Mouse (Mus musculus): ENCODE measurements around the gene Smyd3. TPM values are rescaled to one million over a fixed set of nuclear protein-coding genes. Genes with fewer than 3 reads are reported as not detected.

Gene Smyd3
- polyA plus RNA-seq, 1 experiment from 2014 or later, result 28.3 TPM

- WGBS, result 66% methylated on average over 4 of the region's 4 CpGs
- no peak for ATAC-seq
- H3K4me1 ChIP-seq (ENCODE audit: control insufficient read depth, insufficient read depth, low read depth, low read length), result no peaks in the 10 kb centered on the region; the same call in 1 of the 2 replicates
Measured at GRCm38 (mm10) chr1:179197156-179197555, 320.7 kb downstream of the Smyd3 start.

GRCm38 (mm10) chr1:179196422-179196821 lies 321.4 kb downstream of the Smyd3 start:
- ATAC-seq, result no peak
- Histone ChIP-seq H3K36me3 (ENCODE audit: control insufficient read depth, insufficient read depth, low read length) (no peaks in the 10 kb centered on the region), H3K4me1 (ENCODE audit: control insufficient read depth, insufficient read depth, low read depth, low read length) (no peaks in the 10 kb centered on the region; the same call in 1 of the 2 replicates), H3K9me3 (ENCODE audit: control insufficient read depth, low read length) (no peaks in the 10 kb centered on the region), H3K9ac (ENCODE audit: low read depth, low read length) (no peak overlapping the region), H3K27ac (ENCODE audit: low read depth, low read length) (no peak overlapping the region), H3K4me2 (ENCODE audit: low read length) (no peak overlapping the region), H3K4me3 (ENCODE audit: low read length) (no peak overlapping the region), H3K27me3 (replicated peaks; ENCODE audit: control insufficient read depth, insufficient read depth, low read length) (no peaks in the 10 kb centered on the region)

More at GRCm38 (mm10) chr1:179197156-179197555, 320.7 kb downstream of the Smyd3 start:
- H3K4me3 ChIP-seq (ENCODE audit: low read length), result no peak overlapping the region
- H3K36me3 ChIP-seq (ENCODE audit: control insufficient read depth, insufficient read depth, low read length), result no peaks in the 10 kb centered on the region
- H3K4me2 ChIP-seq (ENCODE audit: low read length), result no peak overlapping the region
- H3K9me3 ChIP-seq (ENCODE audit: control insufficient read depth, low read length), result no peaks in the 10 kb centered on the region
- H3K27ac ChIP-seq (ENCODE audit: low read depth, low read length), result no peak overlapping the region
- no peak overlapping the region for H3K9ac ChIP-seq (ENCODE audit: low read depth, low read length)
- no peaks in the 10 kb centered on the region for H3K27me3 ChIP-seq (replicated peaks; ENCODE audit: control insufficient read depth, insufficient read depth, low read length)

- no peaks in the 10 kb centered on the region for H3K27me3 ChIP-seq (replicated peaks; ENCODE audit: control insufficient read depth, insufficient read depth, low read length)
- WGBS, result 77% methylated on average over 11 of the region's 11 CpGs
- H3K27ac ChIP-seq (ENCODE audit: low read depth, low read length), result no peak overlapping the region
- peak; percentile 79 for ATAC-seq
- H3K36me3 ChIP-seq (ENCODE audit: control insufficient read depth, insufficient read depth, low read length), result no peaks in the 10 kb centered on the region
- no peaks in the 10 kb centered on the region for H3K4me1 ChIP-seq (ENCODE audit: control insufficient read depth, insufficient read depth, low read depth, low read length)
- no peak overlapping the region for H3K4me3 ChIP-seq (ENCODE audit: low read length)
- H3K9ac ChIP-seq (ENCODE audit: low read depth, low read length), result no peak overlapping the region
- H3K9me3 ChIP-seq (ENCODE audit: control insufficient read depth, low read length), result no peaks in the 10 kb centered on the region
- H3K4me2 ChIP-seq (ENCODE audit: low read length), result no peak overlapping the region
Measured at GRCm38 (mm10) chr1:179192781-179193180, 325.1 kb downstream of the Smyd3 start.

GRCm38 (mm10) chr1:179190837-179191236 lies 327.0 kb downstream of the Smyd3 start:
- no peak overlapping the region for H3K9ac ChIP-seq (ENCODE audit: low read depth, low read length)
- no peak overlapping the region for H3K27ac ChIP-seq (ENCODE audit: low read depth, low read length)
- no peaks in the 10 kb centered on the region for H3K36me3 ChIP-seq (ENCODE audit: control insufficient read depth, insufficient read depth, low read length)
- H3K4me2 ChIP-seq (ENCODE audit: low read length), result no peak overlapping the region
- 85% methylated on average over 2 of the region's 2 CpGs for WGBS
- no peaks in the 10 kb centered on the region for H3K27me3 ChIP-seq (replicated peaks; ENCODE audit: control insufficient read depth, insufficient read depth, low read length)
- H3K9me3 ChIP-seq (ENCODE audit: control insufficient read depth, low read length), result no peaks in the 10 kb centered on the region
- no peaks in the 10 kb centered on the region for H3K4me1 ChIP-seq (ENCODE audit: control insufficient read depth, insufficient read depth, low read depth, low read length)
- H3K4me3 ChIP-seq (ENCODE audit: low read length), result no peak overlapping the region
- ATAC-seq, result no peak

GRCm38 (mm10) chr1:179187171-179187570 lies 330.7 kb downstream of the Smyd3 start:
- no peak overlapping the region for H3K27ac ChIP-seq (ENCODE audit: low read depth, low read length)
- H3K36me3 ChIP-seq (ENCODE audit: control insufficient read depth, insufficient read depth, low read length), result no peaks in the 10 kb centered on the region
- H3K27me3 ChIP-seq (replicated peaks; ENCODE audit: control insufficient read depth, insufficient read depth, low read length), result no peaks in the 10 kb centered on the region
- no peak overlapping the region for H3K9ac ChIP-seq (ENCODE audit: low read depth, low read length)
- no peaks in the 10 kb centered on the region for H3K4me1 ChIP-seq (ENCODE audit: control insufficient read depth, insufficient read depth, low read depth, low read length)
- 80% methylated on average over 3 of the region's 3 CpGs for WGBS
- no peak for ATAC-seq
- H3K9me3 ChIP-seq (ENCODE audit: control insufficient read depth, low read length), result no peaks in the 10 kb centered on the region
- no peak overlapping the region for H3K4me2 ChIP-seq (ENCODE audit: low read length)
- no peak overlapping the region for H3K4me3 ChIP-seq (ENCODE audit: low read length)

- Histone ChIP-seq H3K27me3 (replicated peaks; ENCODE audit: control insufficient read depth, insufficient read depth, low read length) (no peaks in the 10 kb centered on the region), H3K9ac (ENCODE audit: low read depth, low read length) (no peak overlapping the region), H3K4me1 (ENCODE audit: control insufficient read depth, insufficient read depth, low read depth, low read length) (no peaks in the 10 kb centered on the region), H3K4me3 (ENCODE audit: low read length) (no peak overlapping the region), H3K36me3 (ENCODE audit: control insufficient read depth, insufficient read depth, low read length) (no peaks in the 10 kb centered on the region), H3K27ac (ENCODE audit: low read depth, low read length) (no peak overlapping the region), H3K4me2 (ENCODE audit: low read length) (no peak overlapping the region), H3K9me3 (ENCODE audit: control insufficient read depth, low read length) (no peaks in the 10 kb centered on the region)
- ATAC-seq, result no peak
- WGBS, result 91% methylated on average over 4 of the region's 4 CpGs
Measured at GRCm38 (mm10) chr1:179184631-179185030, 333.2 kb downstream of the Smyd3 start.

GRCm38 (mm10) chr1:179183499-179183898 lies 334.3 kb downstream of the Smyd3 start:
- no peak overlapping the region for H3K27ac ChIP-seq (ENCODE audit: low read depth, low read length)

GRCm38 (mm10) chr1:179180546-179180945 lies 337.3 kb downstream of the Smyd3 start:
- Histone ChIP-seq H3K9ac (ENCODE audit: low read depth, low read length) (no peak overlapping the region), H3K4me1 (ENCODE audit: control insufficient read depth, insufficient read depth, low read depth, low read length) (no peaks in the 10 kb centered on the region), H3K36me3 (ENCODE audit: control insufficient read depth, insufficient read depth, low read length) (no peaks in the 10 kb centered on the region), H3K27me3 (replicated peaks; ENCODE audit: control insufficient read depth, insufficient read depth, low read length) (no peaks in the 10 kb centered on the region), H3K27ac (ENCODE audit: low read depth, low read length) (no peak overlapping the region), H3K9me3 (ENCODE audit: control insufficient read depth, low read length) (no peaks in the 10 kb centered on the region), H3K4me2 (ENCODE audit: low read length) (no peak overlapping the region), H3K4me3 (ENCODE audit: low read length) (no peak overlapping the region)
- ATAC-seq, result no peak
- WGBS, result 61% methylated on average over 3 of the region's 3 CpGs

More at GRCm38 (mm10) chr1:179183499-179183898, 334.3 kb downstream of the Smyd3 start:
- 73% methylated on average over 6 of the region's 6 CpGs for WGBS
- Histone ChIP-seq H3K9me3 (ENCODE audit: control insufficient read depth, low read length) (no peaks in the 10 kb centered on the region), H3K4me1 (ENCODE audit: control insufficient read depth, insufficient read depth, low read depth, low read length) (no peaks in the 10 kb centered on the region), H3K9ac (ENCODE audit: low read depth, low read length) (no peak overlapping the region), H3K27me3 (replicated peaks; ENCODE audit: control insufficient read depth, insufficient read depth, low read length) (no peaks in the 10 kb centered on the region), H3K4me3 (ENCODE audit: low read length) (no peak overlapping the region), H3K4me2 (ENCODE audit: low read length) (no peak overlapping the region), H3K36me3 (ENCODE audit: control insufficient read depth, insufficient read depth, low read length) (no peaks in the 10 kb centered on the region)
- ATAC-seq, result no peak

- WGBS, result 63% methylated on average over 14 of the region's 14 CpGs
- Histone ChIP-seq H3K36me3 (ENCODE audit: control insufficient read depth, insufficient read depth, low read length) (no peaks in the 10 kb centered on the region), H3K27me3 (replicated peaks; ENCODE audit: control insufficient read depth, insufficient read depth, low read length) (no peaks in the 10 kb centered on the region), H3K4me2 (ENCODE audit: low read length) (no peak overlapping the region), H3K9ac (ENCODE audit: low read depth, low read length) (no peak overlapping the region), H3K9me3 (ENCODE audit: control insufficient read depth, low read length) (no peaks in the 10 kb centered on the region), H3K27ac (ENCODE audit: low read depth, low read length) (no peak overlapping the region; the same call in 1 of the 2 replicates), H3K4me1 (ENCODE audit: control insufficient read depth, insufficient read depth, low read depth, low read length) (no peaks in the 10 kb centered on the region), H3K4me3 (ENCODE audit: low read length) (no peak overlapping the region)
- no peak for ATAC-seq
Measured at GRCm38 (mm10) chr1:179176861-179177658, 340.8 kb downstream of the Smyd3 start.
